Mouse (Mus musculus): ENCODE measurements around the gene Mier2.

Mier2 gene

GRCm38 (mm10) chr10:79496701-79497288, 58.2 kb downstream of the Mier2 start:
- no peak for DNase-seq (ENCODE audit: low spot score)

GRCm38 (mm10) chr10:79495886-79496285, 59.1 kb downstream of the Mier2 start:
- no peak for DNase-seq (ENCODE audit: low spot score)
